7 mouse cellular contexts compared by ENCODE assay signal in the genomic region with DNA sequence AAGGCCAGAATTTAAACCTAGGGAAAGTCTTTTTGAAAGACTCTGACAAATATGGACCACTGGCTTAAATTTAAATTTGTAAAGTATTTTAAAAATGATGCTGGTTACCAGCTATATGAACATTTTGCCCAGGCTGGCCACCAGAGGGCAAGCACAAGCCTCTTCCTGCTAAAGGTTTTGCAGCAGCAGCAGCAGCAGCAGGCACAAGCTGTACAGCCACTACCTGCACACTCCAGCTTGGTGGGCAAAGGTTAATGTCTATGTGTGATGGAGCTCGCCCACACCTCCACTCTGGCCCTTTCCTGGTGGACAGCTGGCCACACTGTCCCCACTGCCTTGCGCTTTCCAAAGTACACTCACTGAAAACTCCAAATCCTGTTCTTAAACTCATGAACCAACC.
DNase-seq lines count a peak whose midpoint lies in the region.

No protein-coding gene starts in this region.

- peak; percentile 45 for DNase-seq in 3134 (ENCODE audit: extremely low read depth, insufficient read length, low spot score)
- peak; percentile 80 for DNase-seq in 3T3-L1 (ENCODE audit: low read depth, low spot score)
- DNase-seq in embryo, embryonic 10.5 days (ENCODE audit: low spot score) = peak; percentile 52
- DNase-seq in kidney, adult 8-10 months = peak; percentile 23 to 42
- peak; percentile 32 for DNase-seq in lung, postnatal 36 days
- DNase-seq in thymus, postnatal 14 days = peak; percentile 32
- no peak for DNase-seq in adrenal gland, adult (ENCODE audit: inconsistent age in 2 of 2, low spot score in 1 of 2)

Comparison
In these comparisons a context has a peak if more than half of its experiments do, and no peak if none do; other contexts are left out.
1. DNase-seq: peak in 3134 (single experiment), 3T3-L1 (single experiment), embryo, embryonic 10.5 days (single experiment), kidney, adult 8-10 months (2 of 2), lung, postnatal 36 days (single experiment) and thymus, postnatal 14 days (single experiment); none in adrenal gland, adult (0 of 2).